Mouse (Mus musculus): ENCODE measurements around the gene Larp4.

Gene Larp4

GRCm38 (mm10) chr15:100006180-100006579 lies 36.3 kb downstream of the Larp4 start:
- no peak for DNase-seq

- DNase-seq: no peak
Observed at GRCm38 (mm10) chr15:100018280-100018899, 48.5 kb downstream of the Larp4 start.

- DNase-seq: no peak
Observed at GRCm38 (mm10) chr15:100021175-100021574, 51.3 kb downstream of the Larp4 start.

GRCm38 (mm10) chr15:100022923-100023322 lies 53.1 kb downstream of the Larp4 start:
- peak in 1 of 2 experiments; percentile 43 for DNase-seq

GRCm38 (mm10) chr15:100025076-100025834 lies 55.4 kb downstream of the Larp4 start:
- DNase-seq: no peak

GRCm38 (mm10) chr15:100028133-100028532 lies 58.3 kb downstream of the Larp4 start:
- no peak for DNase-seq

- DNase-seq: no peak
Observed at GRCm38 (mm10) chr15:100029497-100029896, 59.6 kb downstream of the Larp4 start.

GRCm38 (mm10) chr15:100029900-100030299 lies 60.0 kb downstream of the Larp4 start:
- DNase-seq: no peak

- no peak for DNase-seq
Observed at GRCm38 (mm10) chr15:100032546-100032945, 62.7 kb downstream of the Larp4 start.

GRCm38 (mm10) chr15:100038470-100038971 lies 68.7 kb downstream of the Larp4 start, which contains the start of gene Dip2b:
Gene Dip2b, plus strand, starts transcription at chr15:100038664.
- peak; percentile 92 to 99 for DNase-seq

GRCm38 (mm10) chr15:100039001-100039701 lies 69.3 kb downstream of the Larp4 start:
- DNase-seq: peak; percentile 47 to 61

- no peak for DNase-seq
Observed at GRCm38 (mm10) chr15:100040541-100041266, 70.8 kb downstream of the Larp4 start.

GRCm38 (mm10) chr15:100041267-100042047 lies 71.6 kb downstream of the Larp4 start:
- peak; percentile 18 to 25 for DNase-seq

GRCm38 (mm10) chr15:100042048-100042400 lies 72.2 kb downstream of the Larp4 start:
- no peak for DNase-seq

- no peak for DNase-seq
Observed at GRCm38 (mm10) chr15:100045576-100045975, 75.7 kb downstream of the Larp4 start.

GRCm38 (mm10) chr15:100049496-100050087 lies 79.7 kb downstream of the Larp4 start:
- no peak for DNase-seq

- DNase-seq: no peak
Observed at GRCm38 (mm10) chr15:100050940-100051339, 81.1 kb downstream of the Larp4 start.

GRCm38 (mm10) chr15:100052726-100053125 lies 82.9 kb downstream of the Larp4 start:
- DNase-seq: no peak

GRCm38 (mm10) chr15:100056397-100056908 lies 86.6 kb downstream of the Larp4 start:
- DNase-seq: no peak

GRCm38 (mm10) chr15:100057698-100058097 lies 87.8 kb downstream of the Larp4 start:
- no peak for DNase-seq

GRCm38 (mm10) chr15:100058143-100058542 lies 88.3 kb downstream of the Larp4 start:
- peak in 1 of 2 experiments; percentile 26 for DNase-seq
